In genomic region chr11:5149249-5149648, GRCm38 (mm10) we compare ENCODE assay signal across 11 mouse cellular contexts. TPM values are rescaled to one million over a fixed set of nuclear protein-coding genes. Genes with fewer than 3 reads are reported as not detected.
DNase-seq lines count a peak whose midpoint lies in the region; ATAC-seq and TF ChIP-seq lines count a peak whose summit lies in the region.
"Had no signal": no experiment of that assay in that cellular context is flagged by ENCODE, and none has a peak within 500 bp of the region (broad histone marks: within the 10 kb centered on the region; RNA-seq: fewer than 3 reads in every experiment).

No protein-coding gene starts in this region.

- no peak for ATAC-seq in forebrain, embryonic 12.5 days (ENCODE audit: low FRiP score)
- no peak for ATAC-seq in forebrain, embryonic 16.5 days
- peak; percentile 54; the same call in 1 of the 2 replicates for ATAC-seq in stomach, embryonic 16.5 days (ENCODE audit: insufficient read depth, low FRiP score)

- no peaks in the 10 kb centered on the region for H3K36me3 ChIP-seq in forebrain, embryonic 12.5 days (replicated peaks)
- no peaks in the 10 kb centered on the region for H3K36me3 ChIP-seq in forebrain, embryonic 16.5 days (ENCODE audit: control insufficient read depth, insufficient read depth)
- no peaks in the 10 kb centered on the region for H3K36me3 ChIP-seq in spleen, adult 2 months (ENCODE audit: control insufficient read depth, insufficient read depth, low read length)
- H3K36me3 ChIP-seq in stomach, embryonic 16.5 days (ENCODE audit: control insufficient read depth, insufficient read depth, low read length) = no peaks in the 10 kb centered on the region
- H3K36me3 ChIP-seq: limb, embryonic 10.5 days had no signal

- H3K9ac ChIP-seq in forebrain, embryonic 12.5 days = peak overlapping the region; percentile 25; the same call in 1 of the 2 replicates
- no peak overlapping the region for H3K9ac ChIP-seq in forebrain, embryonic 16.5 days (replicated peaks; ENCODE audit: low read depth, low read length)
- peak overlapping the region; percentile 43 for H3K9ac ChIP-seq in stomach, embryonic 16.5 days (ENCODE audit: low read length)

- TF ChIP-seq CTCF in spleen, adult 2 months (IDR thresholded peaks at IDR 0.05; ENCODE audit: extremely low read depth, insufficient read depth, insufficient read length, insufficient replicate concordance) = no peak

- H3K4me3 ChIP-seq in forebrain, embryonic 12.5 days (replicated peaks) = no peak overlapping the region
- no peak overlapping the region for H3K4me3 ChIP-seq in forebrain, embryonic 16.5 days (replicated peaks; ENCODE audit: low read length)
- H3K4me3 ChIP-seq in spleen, adult 2 months (ENCODE audit: extremely low read depth, insufficient read depth, insufficient read length) = peak overlapping the region; percentile 26; the same call in 1 of the 2 replicates
- H3K4me3 ChIP-seq in stomach, embryonic 16.5 days (replicated peaks; ENCODE audit: low read length) = no peak overlapping the region
- H3K4me3 ChIP-seq: limb, embryonic 10.5 days had no signal

- H3K4me2 ChIP-seq in forebrain, embryonic 12.5 days = no peak overlapping the region; the same call in 1 of the 2 replicates
- H3K4me2 ChIP-seq in forebrain, embryonic 16.5 days (ENCODE audit: low read length) = no peak overlapping the region
- peak overlapping the region; percentile 37 for H3K4me2 ChIP-seq in stomach, embryonic 16.5 days (ENCODE audit: low read depth, low read length)

- TF ChIP-seq POLR2A in spleen, adult 2 months (IDR thresholded peaks at IDR 0.05; ENCODE audit: low read depth, low read length) = no peak

- no peak overlapping the region for H3K27ac ChIP-seq in forebrain, embryonic 12.5 days
- H3K27ac ChIP-seq in forebrain, embryonic 16.5 days (ENCODE audit: low read length) = no peak overlapping the region
- H3K27ac ChIP-seq in spleen, adult 2 months (ENCODE audit: insufficient read depth, low read length) = peak overlapping the region; percentile 69
- H3K27ac ChIP-seq in stomach, embryonic 16.5 days (ENCODE audit: low read length) = peak overlapping the region; percentile 9; the same call in 1 of the 2 replicates
- H3K27ac ChIP-seq: limb, embryonic 10.5 days had no signal

- peak in 1 of 2 experiments; percentile 23 for DNase-seq in spleen, adult 2 months (ENCODE audit: low read depth in 1 of 2, low spot score in 2 of 2)
- DNase-seq in spleen, postnatal 14 days (ENCODE audit: low spot score in 2 of 2) = no peak
- DNase-seq in liver = peak; percentile 21
- no peak for DNase-seq in layer of hippocampus, adult 18-20 months (ENCODE audit: low spot score in 2 of 2)
- DNase-seq in adrenal gland, postnatal 4 days (ENCODE audit: low spot score in 2 of 2) = no peak
- DNase-seq: cerebellum, postnatal 36 days; heart, adult 18-20 months had no signal

- peaks cover 42% of the 10 kb centered on the region for H3K4me1 ChIP-seq in forebrain, embryonic 12.5 days
- H3K4me1 ChIP-seq in forebrain, embryonic 16.5 days (replicated peaks; ENCODE audit: control insufficient read depth, insufficient read depth, low read length) = peaks cover 14% of the 10 kb centered on the region
- peaks cover 29% of the 10 kb centered on the region; the same call in 1 of the 2 replicates for H3K4me1 ChIP-seq in spleen, adult 2 months (ENCODE audit: control insufficient read depth, insufficient read depth, insufficient read length)
- peaks cover 22% of the 10 kb centered on the region for H3K4me1 ChIP-seq in stomach, embryonic 16.5 days (ENCODE audit: control insufficient read depth, insufficient read depth, low read length)

- H3K9me3 ChIP-seq in forebrain, embryonic 12.5 days = no peaks in the 10 kb centered on the region
- no peaks in the 10 kb centered on the region for H3K9me3 ChIP-seq in forebrain, embryonic 16.5 days (ENCODE audit: control insufficient read depth, low read length)
- no peaks in the 10 kb centered on the region for H3K9me3 ChIP-seq in stomach, embryonic 16.5 days (replicated peaks; ENCODE audit: control insufficient read depth, low read length)
- H3K9me3 ChIP-seq: limb, embryonic 10.5 days had no signal

- 14% methylated on average over 7 of the region's 7 CpGs for WGBS in forebrain, embryonic 12.5 days
- WGBS in forebrain, embryonic 16.5 days = 16% methylated on average over 7 of the region's 7 CpGs
- 12% methylated on average over 7 of the region's 7 CpGs for WGBS in spleen, adult 2 months
- WGBS in stomach, embryonic 16.5 days = 27% methylated on average over 7 of the region's 7 CpGs

- H3K27me3 ChIP-seq in forebrain, embryonic 12.5 days = peaks cover 32% of the 10 kb centered on the region
- no peaks in the 10 kb centered on the region for H3K27me3 ChIP-seq in forebrain, embryonic 16.5 days (replicated peaks; ENCODE audit: control insufficient read depth, insufficient read depth, low read length)
- no peaks in the 10 kb centered on the region for H3K27me3 ChIP-seq in spleen, adult 2 months (ENCODE audit: control insufficient read depth, insufficient read depth, low read length)
- no peaks in the 10 kb centered on the region for H3K27me3 ChIP-seq in stomach, embryonic 16.5 days (ENCODE audit: control insufficient read depth, insufficient read depth, low read length)

RNA-seq across cellular contexts. Expression of gene Emid1, which starts 2.8 kb away (rescaled TPM):
- 16.0 and 18.2 TPM in 2 replicates for polyA plus RNA-seq in forebrain, embryonic 12.5 days (2016; fragmentation: Nextera tagmentation; extraction: Ambion mirVana)
- 22.4 and 27.3 TPM in 2 replicates for polyA plus RNA-seq in forebrain, embryonic 16.5 days (2015; fragmentation: Nextera tagmentation; extraction: Ambion mirVana)
- 25.7 and 28.4 TPM in 2 replicates for polyA plus RNA-seq in spleen, adult 2 months (2012; rRNA removed)
- polyA plus RNA-seq in stomach, embryonic 16.5 days (2015; fragmentation: Nextera tagmentation; extraction: Ambion mirVana) = 59.1 and 60.4 TPM in 2 replicates
- total RNA-seq in layer of hippocampus, adult 18-20 months (2021) = 1 to 10 TPM; 3.3 to 3.7 TPM
- 10 to 100 TPM; 16.2 to 31.4 TPM for total RNA-seq in adrenal gland, postnatal 4 days (2021)

RNA-seq across cellular contexts. Expression of gene Ewsr1, which starts 50.2 kb away (rescaled TPM):
- polyA plus RNA-seq in forebrain, embryonic 12.5 days (2016; fragmentation: Nextera tagmentation; extraction: Ambion mirVana) = 915 and 936 TPM in 2 replicates
- polyA plus RNA-seq in forebrain, embryonic 16.5 days (2015; fragmentation: Nextera tagmentation; extraction: Ambion mirVana) = 809 and 814 TPM in 2 replicates
- polyA plus RNA-seq in spleen, adult 2 months (2012; rRNA removed) = 322 and 566 TPM in 2 replicates
- 530 and 537 TPM in 2 replicates for polyA plus RNA-seq in stomach, embryonic 16.5 days (2015; fragmentation: Nextera tagmentation; extraction: Ambion mirVana)
- total RNA-seq in layer of hippocampus, adult 18-20 months (2021) = 100 to 1,000 TPM; 299 to 320 TPM
- total RNA-seq in adrenal gland, postnatal 4 days (2021) = 100 to 1,000 TPM; 523 to 585 TPM

RNA-seq across cellular contexts. Expression of gene Rhbdd3, which starts 50.5 kb away (rescaled TPM):
- polyA plus RNA-seq in forebrain, embryonic 12.5 days (2016; fragmentation: Nextera tagmentation; extraction: Ambion mirVana) = 27.5 and 27.6 TPM in 2 replicates
- polyA plus RNA-seq in forebrain, embryonic 16.5 days (2015; fragmentation: Nextera tagmentation; extraction: Ambion mirVana) = 25.1 and 33.0 TPM in 2 replicates
- 14.6 and 17.8 TPM in 2 replicates for polyA plus RNA-seq in spleen, adult 2 months (2012; rRNA removed)
- 24.8 and 25.2 TPM in 2 replicates for polyA plus RNA-seq in stomach, embryonic 16.5 days (2015; fragmentation: Nextera tagmentation; extraction: Ambion mirVana)
- 10 to 100 TPM; 20.8 to 21.8 TPM for total RNA-seq in layer of hippocampus, adult 18-20 months (2021)
- 10 to 100 TPM; 29.5 to 34.1 TPM for total RNA-seq in adrenal gland, postnatal 4 days (2021)

Comparison
In these comparisons a context has a peak if more than half of its experiments do, and no peak if none do; other contexts are left out.
1. H3K27ac ChIP-seq: peak in spleen, adult 2 months (single experiment) and stomach, embryonic 16.5 days (single experiment); none in forebrain, embryonic 12.5 days (single experiment) and forebrain, embryonic 16.5 days (single experiment).